Mouse (Mus musculus): Measurements from ENCODE around the gene Prrx1. TPM values are rescaled to one million over a fixed set of nuclear protein-coding genes. Genes with fewer than 3 reads are reported as not detected.

Gene Prrx1
- polyA plus RNA-seq, 1 experiment, result 537 TPM

GRCm38 (mm10) chr1:163345541-163345940 lies 32.0 kb upstream of the Prrx1 start:
- H3K4me1 ChIP-seq (ENCODE audit: control insufficient read depth, insufficient read depth, low read length), result no peaks in the 10 kb centered on the region
- no peak for TF ChIP-seq POLR2A (IDR thresholded peaks at IDR 0.05; ENCODE audit: low read depth, low read length)
- no peak for TF ChIP-seq CTCF (IDR thresholded peaks at IDR 0.05; ENCODE audit: borderline replicate concordance, insufficient read depth, low read length)

GRCm38 (mm10) chr1:163344931-163345330 lies 31.4 kb upstream of the Prrx1 start:
- TF ChIP-seq CTCF (IDR thresholded peaks at IDR 0.05; ENCODE audit: borderline replicate concordance, insufficient read depth, low read length) (no peak), POLR2A (IDR thresholded peaks at IDR 0.05; ENCODE audit: low read depth, low read length) (no peak)
- Histone ChIP-seq H3K27ac (ENCODE audit: insufficient read depth, low read length) (no peak overlapping the region), H3K4me1 (ENCODE audit: control insufficient read depth, insufficient read depth, low read length) (no peaks in the 10 kb centered on the region), H3K4me3 (ENCODE audit: insufficient read depth, low read length) (no peak overlapping the region)

More at GRCm38 (mm10) chr1:163345541-163345940, 32.0 kb upstream of the Prrx1 start:
- no peak overlapping the region for H3K4me3 ChIP-seq (ENCODE audit: insufficient read depth, low read length)
- no peak overlapping the region for H3K27ac ChIP-seq (ENCODE audit: insufficient read depth, low read length)

- Histone ChIP-seq H3K4me1 (ENCODE audit: control insufficient read depth, insufficient read depth, low read length) (peaks cover 3% of the 10 kb centered on the region), H3K4me3 (ENCODE audit: insufficient read depth, low read length) (no peak overlapping the region), H3K27ac (ENCODE audit: insufficient read depth, low read length) (peak overlapping the region; percentile 28; the same call in 1 of the 2 replicates)
- TF ChIP-seq POLR2A (IDR thresholded peaks at IDR 0.05; ENCODE audit: low read depth, low read length), result no peak
- no peak for TF ChIP-seq CTCF (IDR thresholded peaks at IDR 0.05; ENCODE audit: borderline replicate concordance, insufficient read depth, low read length)
Observed at GRCm38 (mm10) chr1:163339219-163339561, 25.7 kb upstream of the Prrx1 start.

GRCm38 (mm10) chr1:163338525-163339218 lies 25.2 kb upstream of the Prrx1 start:
- Histone ChIP-seq H3K27ac (ENCODE audit: insufficient read depth, low read length) (peak overlapping the region; percentile 28), H3K4me1 (ENCODE audit: control insufficient read depth, insufficient read depth, low read length) (peaks cover 3% of the 10 kb centered on the region), H3K4me3 (ENCODE audit: insufficient read depth, low read length) (no peak overlapping the region)
- TF ChIP-seq CTCF (IDR thresholded peaks at IDR 0.05; ENCODE audit: borderline replicate concordance, insufficient read depth, low read length) (no peak), POLR2A (IDR thresholded peaks at IDR 0.05; ENCODE audit: low read depth, low read length) (no peak)

GRCm38 (mm10) chr1:163337821-163338220 lies 24.3 kb upstream of the Prrx1 start:
- no peak for TF ChIP-seq POLR2A (IDR thresholded peaks at IDR 0.05; ENCODE audit: low read depth, low read length)
- Histone ChIP-seq H3K27ac (ENCODE audit: insufficient read depth, low read length) (no peak overlapping the region), H3K4me1 (ENCODE audit: control insufficient read depth, insufficient read depth, low read length) (peaks cover 3% of the 10 kb centered on the region), H3K4me3 (ENCODE audit: insufficient read depth, low read length) (no peak overlapping the region)

GRCm38 (mm10) chr1:163327279-163327678 lies 13.8 kb upstream of the Prrx1 start:
- Histone ChIP-seq H3K4me3 (ENCODE audit: insufficient read depth, low read length) (no peak overlapping the region), H3K27ac (ENCODE audit: insufficient read depth, low read length) (no peak overlapping the region), H3K4me1 (ENCODE audit: control insufficient read depth, insufficient read depth, low read length) (no peaks in the 10 kb centered on the region)
- TF ChIP-seq POLR2A (IDR thresholded peaks at IDR 0.05; ENCODE audit: low read depth, low read length) (no peak), CTCF (IDR thresholded peaks at IDR 0.05; ENCODE audit: borderline replicate concordance, insufficient read depth, low read length) (no peak)

DNA sequence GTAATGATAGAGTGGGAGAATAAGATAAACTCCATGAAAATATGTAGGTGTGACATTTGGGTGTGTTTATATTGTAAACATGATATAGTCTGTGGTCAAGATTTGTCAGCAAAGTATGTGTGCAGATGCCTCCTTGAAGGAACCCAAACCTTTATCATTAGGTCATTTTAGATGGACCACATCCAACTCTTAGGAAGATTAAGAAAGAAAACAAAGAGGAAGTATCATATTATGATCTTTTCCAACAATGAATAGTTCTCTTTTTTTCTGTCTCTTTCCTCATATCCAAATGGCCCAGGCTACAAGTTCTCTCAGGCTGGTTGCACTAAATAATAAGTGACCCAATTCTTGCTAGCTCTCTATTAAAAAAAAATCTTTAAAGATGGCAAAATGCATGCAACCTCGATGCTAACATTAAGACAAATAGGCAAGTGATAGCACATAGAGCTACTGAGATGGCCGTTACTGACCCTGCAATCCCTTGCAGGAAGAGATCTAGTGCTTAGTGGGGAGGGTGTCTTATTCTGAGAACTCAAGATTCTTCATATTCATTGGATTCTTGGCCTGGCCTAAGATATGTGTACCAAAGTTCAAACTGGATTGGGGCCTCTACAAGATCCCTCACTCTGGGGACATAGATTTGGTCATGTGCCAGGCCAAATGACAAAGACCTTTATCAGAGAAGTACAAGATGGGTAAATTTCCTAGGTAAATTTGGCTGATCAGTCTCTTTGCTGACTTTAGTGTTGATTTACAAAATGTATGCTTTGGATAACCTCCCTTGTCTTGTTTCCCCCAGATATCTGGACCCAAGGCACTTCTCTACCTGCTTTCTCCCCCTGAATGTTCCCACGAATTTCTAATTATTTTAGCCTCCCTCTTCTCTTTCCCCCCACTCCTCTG lies 6.4 kb upstream of the Prrx1 start:
- no peak for TF ChIP-seq CTCF (IDR thresholded peaks at IDR 0.05; ENCODE audit: borderline replicate concordance, insufficient read depth, low read length)
- Histone ChIP-seq H3K4me1 (ENCODE audit: control insufficient read depth, insufficient read depth, low read length) (no peaks in the 10 kb centered on the region; the same call in 1 of the 2 replicates), H3K27ac (ENCODE audit: insufficient read depth, low read length) (peak overlapping the region; percentile 63)

GRCm38 (mm10) chr1:163316920-163317319 lies 3.4 kb upstream of the Prrx1 start:
- H3K27ac ChIP-seq (ENCODE audit: insufficient read depth, low read length), result no peak overlapping the region
- no peaks in the 10 kb centered on the region; the same call in 1 of the 2 replicates for H3K4me1 ChIP-seq (ENCODE audit: control insufficient read depth, insufficient read depth, low read length)
- TF ChIP-seq CTCF (IDR thresholded peaks at IDR 0.05; ENCODE audit: borderline replicate concordance, insufficient read depth, low read length), result no peak
- no peak for TF ChIP-seq POLR2A (IDR thresholded peaks at IDR 0.05; ENCODE audit: low read depth, low read length)
- H3K4me3 ChIP-seq (ENCODE audit: insufficient read depth, low read length), result no peak overlapping the region

More for the DNA sequence above, 6.4 kb upstream of the Prrx1 start:
- H3K4me3 ChIP-seq (ENCODE audit: insufficient read depth, low read length), result no peak overlapping the region

- Histone ChIP-seq H3K4me1 (ENCODE audit: control insufficient read depth, insufficient read depth, low read length) (no peaks in the 10 kb centered on the region; the same call in 1 of the 2 replicates), H3K27ac (ENCODE audit: insufficient read depth, low read length) (peak overlapping the region; percentile 97), H3K4me3 (ENCODE audit: insufficient read depth, low read length) (peak overlapping the region; percentile 79)
- TF ChIP-seq POLR2A (IDR thresholded peaks at IDR 0.05; ENCODE audit: low read depth, low read length) (0 out of 2 replicates have a peak, but pooled peaks have one; percentile 14), CTCF (IDR thresholded peaks at IDR 0.05; ENCODE audit: borderline replicate concordance, insufficient read depth, low read length) (no peak)
Observed at GRCm38 (mm10) chr1:163314829-163315301, 1.4 kb upstream of the Prrx1 start.
